Comparison of ENCODE assay signal across 10 mouse cellular contexts in genomic region chrX:143668242-143668641, GRCm38 (mm10).
DNase-seq lines count a peak whose midpoint lies in the region; ATAC-seq and TF ChIP-seq lines count a peak whose summit lies in the region.
"Had no signal": no experiment of that assay in that cellular context is flagged by ENCODE, and none has a peak within 500 bp of the region (broad histone marks: within the 10 kb centered on the region; RNA-seq: fewer than 3 reads in every experiment).

No protein-coding gene starts in this region.

- no peak overlapping the region for H3K9ac ChIP-seq in forebrain, embryonic 11.5 days (ENCODE audit: low read length)
- H3K9ac ChIP-seq: liver, embryonic 13.5 days had no signal

- WGBS in forebrain, embryonic 11.5 days = 49% methylated on average over 3 of the region's 3 CpGs

- peak; percentile 4 for DNase-seq in ovary, adult 18-20 months (ENCODE audit: low spot score)
- DNase-seq in ovary, postnatal 10 days (ENCODE audit: low spot score) = no peak
- peak; percentile 89 for DNase-seq in brain, embryonic 14.5 days (ENCODE audit: low read depth)
- DNase-seq in forebrain, embryonic 11.5 days (ENCODE audit: low spot score) = peak; percentile 64
- peak; percentile 49 for DNase-seq in layer of hippocampus, adult 11-12 months (ENCODE audit: low spot score)
- DNase-seq in testis, postnatal 10 days (ENCODE audit: low spot score) = peak; percentile 52
- DNase-seq: liver, embryonic 13.5 days had no signal

- H3K27me3 ChIP-seq in forebrain, embryonic 11.5 days (ENCODE audit: control insufficient read depth, insufficient read depth, low read length) = no peaks in the 10 kb centered on the region
- H3K27me3 ChIP-seq: liver, embryonic 13.5 days had no signal

- TF ChIP-seq CTCF in brain, embryonic 14.5 days (IDR thresholded peaks at IDR 0.05; ENCODE audit: borderline replicate concordance, extremely low read depth, insufficient read depth, insufficient read length) = peak; percentile 68; the same call in 1 of the 2 replicates

- ATAC-seq in forebrain, embryonic 11.5 days (replicated peaks; ENCODE audit: low FRiP score) = no peak
- peak; percentile 55; the same call in 1 of the 2 replicates for ATAC-seq in megakaryocyte progenitor cell, adult 5-6 weeks (replicated peaks; ENCODE audit: poor library complexity)
- no peak for ATAC-seq in granulocyte monocyte progenitor cell, adult 5-6 weeks (replicated peaks; ENCODE audit: poor library complexity, severe bottlenecking)

- H3K4me1 ChIP-seq in forebrain, embryonic 11.5 days (replicated peaks; ENCODE audit: control insufficient read depth, insufficient read depth, low read length) = no peaks in the 10 kb centered on the region
- H3K4me1 ChIP-seq: liver, embryonic 13.5 days had no signal

- H3K4me3 ChIP-seq in forebrain, embryonic 11.5 days (ENCODE audit: low read depth, low read length) = no peak overlapping the region
- H3K4me3 ChIP-seq: erythroblast, embryonic 14.5 days; liver, embryonic 13.5 days had no signal

- no peak for TF ChIP-seq POLR2A in brain, embryonic 14.5 days (IDR thresholded peaks at IDR 0.05; ENCODE audit: borderline replicate concordance, extremely low read depth, insufficient read depth, insufficient read length, poor library complexity, severe bottlenecking)

- H3K36me3 ChIP-seq in forebrain, embryonic 11.5 days (ENCODE audit: control insufficient read depth, insufficient read depth, low read length) = no peaks in the 10 kb centered on the region
- H3K36me3 ChIP-seq: liver, embryonic 13.5 days had no signal

- no peak overlapping the region for H3K4me2 ChIP-seq in forebrain, embryonic 11.5 days (ENCODE audit: low read depth, low read length, severe bottlenecking)
- H3K4me2 ChIP-seq: liver, embryonic 13.5 days had no signal

- no peaks in the 10 kb centered on the region for H3K9me3 ChIP-seq in forebrain, embryonic 11.5 days (ENCODE audit: control insufficient read depth, low read length)
- H3K9me3 ChIP-seq: liver, embryonic 13.5 days had no signal

- no peak overlapping the region for H3K27ac ChIP-seq in forebrain, embryonic 11.5 days (ENCODE audit: low read depth, low read length)
- H3K27ac ChIP-seq: liver, embryonic 13.5 days had no signal
